Mouse (Mus musculus) MEL (cell line): ENCODE measurements at regions not wholly inside any gene's neighbourhood (a gene's known extent, or its start where the extent isn't known, plus 50 kb on each side); places are given as distances from the start of the nearest gene placed in this dataset.

Experiments used
- DNase-seq: peaks from one replicate; pipeline ENCODE4 v3.0.0; 2011; ENCODE audit warnings: low read depth, low spot score
- H3K27ac ChIP-seq: 2 replicates; pipeline ENCODE4 v1.5.1; 2012; ENCODE audit warnings: low read depth, mild to moderate bottlenecking, control low read depth, low read length, moderate library complexity; ENCODE audit not compliant: control insufficient read depth
- H3K27me3 ChIP-seq, 2 experiments: fragments of 150-350 bp in 1 of 2; sonication (generic) in 1 of 2; 2 replicates each; pipeline ENCODE4 v1.6.1; 2012; ENCODE audit warnings: low read length in 2 of 2, mild to moderate bottlenecking in 2 of 2, improper control_type of control experiment in 1 of 2, moderate library complexity in 1 of 2; ENCODE audit not compliant: insufficient read depth in 2 of 2, control insufficient read depth in 1 of 2
- H3K36me3 ChIP-seq, 2 experiments: 2 replicates each; pipeline ENCODE4 v1.6.1; 2012 to 2014; ENCODE audit warnings: low read length in 2 of 2, improper control_type of control experiment in 1 of 2, inconsistent platforms in 1 of 2, mild to moderate bottlenecking in 1 of 2; ENCODE audit not compliant: insufficient read depth in 2 of 2, control insufficient read depth in 1 of 2
- H3K4me1 ChIP-seq, 2 experiments: fragments of 150-350 bp in 1 of 2; sonication (generic) in 1 of 2; 2 replicates each; pipeline ENCODE4 v1.6.1; 2012; ENCODE audit warnings: low read length in 2 of 2, improper control_type of control experiment in 1 of 2, mild to moderate bottlenecking in 1 of 2; ENCODE audit not compliant: insufficient read depth in 2 of 2, control insufficient read depth in 1 of 2
- H3K4me3 ChIP-seq, 2 experiments: fragments of 150-350 bp in 1 of 2; sonication (generic) in 1 of 2; 2 replicates each; pipeline ENCODE4 v1.5.1; 2012; ENCODE audit warnings: low read depth in 2 of 2, low read length in 2 of 2, mild to moderate bottlenecking in 2 of 2, moderate library complexity in 2 of 2, control low read depth in 1 of 2, improper control_type of control experiment in 1 of 2; ENCODE audit not compliant: control insufficient read depth in 1 of 2, insufficient read depth in 1 of 2
- H3K79me2 ChIP-seq: 2 replicates; pipeline ENCODE4 v1.6.1; 2012; ENCODE audit warnings: mild to moderate bottlenecking, low read length, moderate library complexity; ENCODE audit not compliant: control insufficient read depth, poor library complexity, insufficient read depth
- H3K9ac ChIP-seq: 2 replicates; pipeline ENCODE4 v1.6.1; 2012; ENCODE audit warnings: low read depth, mild to moderate bottlenecking, control low read depth, low read length, moderate library complexity; ENCODE audit not compliant: control insufficient read depth, poor library complexity, severe bottlenecking
- H3K9me3 ChIP-seq: fragments of 150-350 bp; sonication (generic); replicated peaks from 2 replicates; pipeline ENCODE4 v1.6.1; 2012; ENCODE audit warnings: mild to moderate bottlenecking, low read length, improper control_type of control experiment, moderate library complexity; ENCODE audit not compliant: insufficient read depth
- EP300 ChIP-seq, 2 experiments: IDR thresholded peaks; 2 replicates each; pipeline ENCODE4 v1.6.1; 2011; ENCODE audit warnings: improper control_type of control experiment in 2 of 2, low read length in 2 of 2, low read depth in 1 of 2, mild to moderate bottlenecking in 1 of 2
- ETS1 ChIP-seq: IDR thresholded peaks from 2 replicates; pipeline ENCODE4 v1.6.1; 2012; ENCODE audit warnings: low read depth, mild to moderate bottlenecking, inconsistent platforms, low read length, improper control_type of control experiment, moderate library complexity
- GATA1 ChIP-seq: IDR thresholded peaks from 2 replicates; pipeline ENCODE4 v1.6.1; 2011; ENCODE audit warnings: low read depth, low read length, improper control_type of control experiment
- HCFC1 ChIP-seq: IDR thresholded peaks from 2 replicates; pipeline ENCODE4 v1.6.1; 2012; ENCODE audit warnings: low read depth, mild to moderate bottlenecking, inconsistent platforms, low read length, improper control_type of control experiment, moderate library complexity
- KAT2A ChIP-seq: conservative IDR thresholded peaks from 2 replicates; pipeline ENCODE4 v1.6.1; 2012; ENCODE audit warnings: low read depth, low read length, improper control_type of control experiment, inconsistent platforms
- MAX ChIP-seq: IDR thresholded peaks from 2 replicates; pipeline ENCODE4 v1.6.1; 2011; ENCODE audit warnings: low read length, improper control_type of control experiment
- MYB ChIP-seq: IDR thresholded peaks from 2 replicates; pipeline ENCODE4 v1.6.1; 2011; ENCODE audit warnings: mild to moderate bottlenecking, low read depth, low read length, improper control_type of control experiment
- MYC ChIP-seq: IDR thresholded peaks from 2 replicates; pipeline ENCODE4 v1.6.1; 2011; ENCODE audit warnings: low read depth, mild to moderate bottlenecking, low read length, improper control_type of control experiment, moderate library complexity
- NELFE ChIP-seq: IDR thresholded peaks from 2 replicates; pipeline ENCODE4 v1.6.1; 2011; ENCODE audit warnings: low read depth, low read length, improper control_type of control experiment
- POLR2A ChIP-seq, 2 experiments: IDR thresholded peaks; 2 replicates each; pipeline ENCODE4 v1.6.1; 2011 to 2012; ENCODE audit warnings: low read length in 2 of 2, mild to moderate bottlenecking in 2 of 2, control low read depth in 1 of 2, improper control_type of control experiment in 1 of 2, low read depth in 1 of 2, moderate library complexity in 1 of 2; ENCODE audit not compliant: control insufficient read depth in 1 of 2, insufficient read depth in 1 of 2, poor library complexity in 1 of 2
- POLR2AphosphoS5 ChIP-seq: IDR thresholded peaks from 2 replicates; pipeline ENCODE4 v1.6.1; 2012; ENCODE audit warnings: low read depth, borderline replicate concordance, mild to moderate bottlenecking, inconsistent platforms, low read length, moderate library complexity, mixed read lengths
- RAD21 ChIP-seq: IDR thresholded peaks from 2 replicates; pipeline ENCODE4 v1.6.1; 2011; ENCODE audit warnings: mild to moderate bottlenecking, low read depth, low read length, improper control_type of control experiment
- SIN3A ChIP-seq: IDR thresholded peaks from 2 replicates; pipeline ENCODE4 v1.6.1; 2012; ENCODE audit warnings: low read length, improper control_type of control experiment, inconsistent platforms
- TBP ChIP-seq: IDR thresholded peaks from 2 replicates; pipeline ENCODE4 v1.8.0; 2011; ENCODE audit warnings: low read depth, low read length, improper control_type of control experiment
- USF1 ChIP-seq: IDR thresholded peaks from 2 replicates; pipeline ENCODE4 v1.6.1; 2014; ENCODE audit warnings: low read depth, mild to moderate bottlenecking, inconsistent platforms, low read length, improper control_type of control experiment, moderate library complexity
- USF2 ChIP-seq, 2 experiments: IDR thresholded peaks; 2 replicates each; pipeline ENCODE4 v1.6.1; 2011 to 2012; ENCODE audit warnings: improper control_type of control experiment in 2 of 2, low read length in 2 of 2, borderline replicate concordance in 1 of 2, inconsistent platforms in 1 of 2, low read depth in 1 of 2, mild to moderate bottlenecking in 1 of 2; ENCODE audit not compliant: insufficient read depth in 1 of 2
- ZMIZ1 ChIP-seq: IDR thresholded peaks from 2 replicates; pipeline ENCODE4 v1.6.1; 2012; ENCODE audit warnings: low read depth, mild to moderate bottlenecking, inconsistent platforms, low read length, improper control_type of control experiment, moderate library complexity

DNA sequence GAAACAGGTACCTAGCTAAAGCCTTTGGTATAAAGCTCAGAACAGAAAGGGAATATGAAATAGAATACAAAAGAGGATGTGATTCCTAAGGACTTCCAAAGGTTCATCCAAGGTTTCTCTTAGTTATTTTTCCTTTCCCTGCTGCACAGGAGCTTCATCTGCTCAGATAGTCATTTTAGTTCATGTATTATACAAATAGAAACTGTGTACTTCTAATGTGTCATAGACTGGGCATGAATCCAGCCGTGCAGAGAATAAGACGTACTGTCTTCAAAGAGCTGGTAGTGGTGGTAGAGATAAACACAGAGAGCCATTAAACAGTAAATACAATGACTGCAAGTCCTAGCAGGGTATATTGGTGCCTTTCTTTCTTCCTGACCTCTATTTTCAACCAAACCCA is 292.9 kb upstream of the Gpc6 start:
- Histone ChIP-seq H3K36me3 (no peaks in the 10 kb centered on the region), H3K27ac (no peak overlapping the region), H3K79me2 (no peaks in the 10 kb centered on the region), H3K9ac (no peak overlapping the region), H3K27me3 (no peaks in the 10 kb centered on the region), H3K4me3 (no peak overlapping the region), H3K9me3 (no peaks in the 10 kb centered on the region), H3K4me1 (no peaks in the 10 kb centered on the region)
- TF ChIP-seq EP300 (IDR thresholded peaks at IDR 0.05; ENCODE audit: low read depth in 1 of 2, low read length in 2 of 2) = no peak
- no peak for TF ChIP-seq MAX
- TF ChIP-seq ETS1 = no peak
- TF ChIP-seq RAD21 = no peak
- no peak for TF ChIP-seq ZMIZ1
- no peak for TF ChIP-seq USF2 (IDR thresholded peaks at IDR 0.05; ENCODE audit: borderline replicate concordance in 1 of 2, insufficient read depth in 1 of 2, low read depth in 1 of 2, low read length in 2 of 2)
- no peak for TF ChIP-seq KAT2A
- no peak for DNase-seq

GRCm38 (mm10) chr14:116642091-116642490 is 283.0 kb upstream of the Gpc6 start:
- H3K4me1 ChIP-seq = no peaks in the 10 kb centered on the region
- H3K79me2 ChIP-seq = no peaks in the 10 kb centered on the region
- H3K27me3 ChIP-seq = no peaks in the 10 kb centered on the region
- no peak overlapping the region for H3K9ac ChIP-seq
- H3K27ac ChIP-seq = no peak overlapping the region
- H3K36me3 ChIP-seq = no peaks in the 10 kb centered on the region
- H3K4me3 ChIP-seq = no peak overlapping the region
- DNase-seq = no peak
- TF ChIP-seq RAD21 = no peak
- H3K9me3 ChIP-seq = no peaks in the 10 kb centered on the region

GRCm38 (mm10) chr14:116651897-116652296 is 273.2 kb upstream of the Gpc6 start:
- H3K79me2 ChIP-seq = no peaks in the 10 kb centered on the region
- no peak overlapping the region for H3K4me3 ChIP-seq
- no peaks in the 10 kb centered on the region for H3K27me3 ChIP-seq
- no peak overlapping the region for H3K27ac ChIP-seq
- DNase-seq = no peak
- H3K9ac ChIP-seq = no peak overlapping the region
- TF ChIP-seq HCFC1 = no peak
- no peak for TF ChIP-seq POLR2A (IDR thresholded peaks at IDR 0.05; ENCODE audit: control insufficient read depth in 1 of 2, insufficient read depth in 1 of 2, low read depth in 1 of 2, low read length in 2 of 2, poor library complexity in 1 of 2)
- TF ChIP-seq GATA1 = no peak
- TF ChIP-seq SIN3A = no peak
- no peak for TF ChIP-seq NELFE
- no peak for TF ChIP-seq POLR2AphosphoS5
- TF ChIP-seq TBP = no peak
- TF ChIP-seq RAD21 = no peak
- TF ChIP-seq USF1 = no peak
- no peak for TF ChIP-seq MYC
- TF ChIP-seq MYB = no peak
- TF ChIP-seq, all 39 proteins: peak for 0
- H3K4me1 ChIP-seq = no peaks in the 10 kb centered on the region; a peak in 1 of 4 replicates
- no peaks in the 10 kb centered on the region for H3K36me3 ChIP-seq
- no peaks in the 10 kb centered on the region for H3K9me3 ChIP-seq
